Mouse (Mus musculus): Measurements from ENCODE around the gene Gk. TPM values are rescaled to one million over a fixed set of nuclear protein-coding genes. Genes with fewer than 3 reads are reported as not detected.

Gk gene
- 132 TPM for polyA plus RNA-seq (2014; fragmentation: Illumina TruSeq; extraction: RNeasy Lipid Tissue Mini Kit (QIAGEN cat#74804); ENCODE audit: low read depth, low replicate concordance)

DNA sequence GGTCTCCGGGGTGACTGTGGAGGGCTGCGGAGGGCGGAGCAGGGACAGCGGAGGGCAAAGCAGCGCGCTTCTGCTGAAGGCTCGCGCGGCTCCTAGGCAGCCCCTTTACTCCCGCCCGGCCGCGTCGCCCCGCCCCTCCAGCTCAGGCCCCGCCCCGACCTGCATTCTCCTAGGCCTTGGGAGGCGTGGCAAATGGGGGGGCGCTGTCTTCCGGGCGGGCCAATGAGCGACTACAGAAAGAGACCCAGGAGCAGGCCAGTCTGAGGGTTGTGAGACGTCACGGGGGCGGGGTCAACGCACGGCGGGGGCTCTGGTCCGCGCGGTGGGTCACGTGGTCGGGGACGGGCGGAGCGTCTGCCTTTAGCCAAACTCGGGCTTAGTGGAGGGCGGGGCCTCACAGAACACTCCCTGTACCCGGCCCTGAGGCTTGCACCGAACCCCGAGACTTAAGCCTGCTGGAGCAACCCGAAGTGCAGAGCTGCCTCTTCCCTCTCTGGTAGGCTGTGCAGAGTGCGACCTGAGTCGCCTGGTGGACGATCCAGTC, at the start of gene Gk:
Gk (minus strand) TSS at position 276 of the 544 bp plus-strand sequence.

Other genes with a start within 250 kb of the Gk start
- gene Tab3, start 202.8 kb downstream of the Gk start, polyA plus RNA-seq (2014; fragmentation: Illumina TruSeq; extraction: RNeasy Lipid Tissue Mini Kit (QIAGEN cat#74804); ENCODE audit: low read depth, low replicate concordance), result 8.6 TPM
- gene 5430427O19Rik, start 93.5 kb upstream of the Gk start, polyA plus RNA-seq (2014; fragmentation: Illumina TruSeq; extraction: RNeasy Lipid Tissue Mini Kit (QIAGEN cat#74804); ENCODE audit: low read depth, low replicate concordance), result 0.50 TPM

All from liver, adult 10 weeks (tissue).